Mouse (Mus musculus) bone marrow, adult 2 months (tissue): Measurements from ENCODE around the gene Zfp598. TPM values are rescaled to one million over a fixed set of nuclear protein-coding genes. Genes with fewer than 3 reads are reported as not detected.
A peak's percentile ranks its signal among the peaks of the same experiment; 100 is the strongest.

Experiments
- H3K27ac ChIP-seq: fragments of 200-500 bp; 2 replicates; pipeline ENCODE4 v1.5.1; 2012; ENCODE audit warnings: low read depth, mild to moderate bottlenecking, control low read depth, inconsistent platforms, low read length; ENCODE audit not compliant: control insufficient read depth, poor library complexity, insufficient read depth
- H3K4me1 ChIP-seq: fragments of 200-500 bp; 2 replicates; pipeline ENCODE4 v1.6.1; 2011; ENCODE audit warnings: low read length; ENCODE audit not compliant: control insufficient read depth, insufficient read depth
- H3K4me3 ChIP-seq: fragments of 200-500 bp; replicated peaks from 2 replicates; pipeline ENCODE3; 2011; ENCODE audit warnings: mild to moderate bottlenecking, low read depth, low read length, control low read depth; ENCODE audit not compliant: control insufficient read depth
- CTCF ChIP-seq: fragments of 200-500 bp; IDR thresholded peaks from 2 replicates; pipeline ENCODE4 v1.5.1; 2011; ENCODE audit warnings: low read length, control low read depth; ENCODE audit not compliant: control insufficient read depth, insufficient read depth
- POLR2A ChIP-seq: fragments of 200-500 bp; IDR thresholded peaks from 2 replicates; pipeline ENCODE4 v1.6.1; 2011; ENCODE audit warnings: low read depth, mild to moderate bottlenecking, control low read depth, low read length, borderline replicate concordance; ENCODE audit not compliant: control insufficient read depth
- WGBS: fragments of 180-500 bp; shearing (Covaris S2); methylation state at CpG from one replicate; pipeline ENCODE4 v1.1.7; 2018; 5-methylcytosine and 5-hydroxymethylcytosine counted together
- polyA plus RNA-seq: library from polyadenylated mRNA; stranded (reverse); fragments of >200 nt; gene quantifications from 2 replicates; pipeline ENCODE4 v1.2.4, GENCODE M21; 2011; ENCODE audit warnings: low replicate concordance; ENCODE audit not compliant: missing spikeins, insufficient read depth, insufficient read length

Zfp598 gene
- polyA plus RNA-seq, 1 experiment: 29.3 TPM

- Histone ChIP-seq H3K27ac (no peak overlapping the region), H3K4me3 (no peak overlapping the region), H3K4me1 (no peaks in the 10 kb centered on the region; the same call in 1 of the 2 replicates)
- no peak for TF ChIP-seq CTCF
- no peak for TF ChIP-seq POLR2A
- 83% methylated on average over 2 of the region's 2 CpGs for WGBS
These were observed 30.0 kb downstream of the Zfp598 start for GRCm38 (mm10) chr17:24699473-24699872.

DNA sequence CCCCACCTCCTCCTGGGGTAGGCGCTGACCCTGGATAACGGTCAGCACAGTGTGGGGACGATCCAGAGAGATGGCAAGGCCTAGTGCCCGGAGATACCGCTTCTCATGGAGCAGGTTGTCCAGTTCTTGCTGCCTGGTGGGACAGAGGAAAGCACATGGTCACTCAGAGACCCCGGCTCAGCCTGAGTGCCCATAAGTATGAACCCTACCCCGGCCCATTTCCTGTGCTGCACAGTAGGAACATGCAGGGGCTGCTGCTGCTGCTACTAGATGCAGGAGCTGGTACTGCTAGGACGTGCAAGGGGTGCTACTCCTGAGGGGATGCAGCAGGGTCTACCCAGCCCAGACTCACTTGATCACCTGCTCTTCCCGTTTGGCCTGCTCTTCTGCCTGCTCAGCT, 31.8 kb downstream of the Zfp598 start:
- H3K27ac ChIP-seq: no peak overlapping the region
- no peaks in the 10 kb centered on the region; the same call in 1 of the 2 replicates for H3K4me1 ChIP-seq
- 85% methylated on average over 9 of the region's 9 CpGs for WGBS
- H3K4me3 ChIP-seq: no peak overlapping the region
- TF ChIP-seq POLR2A (no peak), CTCF (no peak)

DNA sequence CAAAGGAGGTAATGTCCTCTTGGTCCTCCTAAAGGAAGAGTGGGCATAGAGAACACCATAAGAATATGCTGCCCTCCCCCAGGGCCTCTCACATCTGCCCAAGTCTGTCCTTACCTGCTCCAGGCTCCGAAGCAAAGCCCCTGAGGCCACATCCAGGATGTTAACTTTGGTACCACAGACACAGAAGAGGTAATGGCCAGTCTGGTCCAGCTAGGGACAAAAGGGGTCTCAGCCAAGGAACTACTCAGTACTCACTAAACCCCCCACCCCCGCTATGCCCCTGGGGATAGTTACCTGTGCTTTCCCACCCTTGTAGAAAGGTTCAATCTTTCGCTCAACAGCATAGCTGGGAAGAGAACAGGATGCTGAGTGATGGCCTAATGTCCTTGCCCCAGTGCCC, 36.3 kb downstream of the Zfp598 start:
- Histone ChIP-seq H3K27ac (no peak overlapping the region), H3K4me1 (no peaks in the 10 kb centered on the region; the same call in 1 of the 2 replicates), H3K4me3 (no peak overlapping the region)
- 92% methylated on average over 3 of the region's 3 CpGs for WGBS
- no peak for TF ChIP-seq CTCF
- TF ChIP-seq POLR2A: no peak

- peak within 1 kb of the TSS; percentile 83 for H3K27ac ChIP-seq
- peak within 1 kb of the TSS; percentile 99 for H3K4me3 ChIP-seq
- TF ChIP-seq POLR2A (peak; percentile 83; the same call in 1 of the 2 replicates), CTCF (no peak)
- WGBS: 3% methylated on average over 32 of the region's 32 CpGs
- no peaks in the 10 kb centered on the region; the same call in 1 of the 2 replicates for H3K4me1 ChIP-seq
These were observed 37.7 kb downstream of the Zfp598 start, which contains the start of gene Tbl3 for GRCm38 (mm10) chr17:24706982-24707800. TSS of gene Tbl3 (minus strand) at chr17:24707660.

DNA sequence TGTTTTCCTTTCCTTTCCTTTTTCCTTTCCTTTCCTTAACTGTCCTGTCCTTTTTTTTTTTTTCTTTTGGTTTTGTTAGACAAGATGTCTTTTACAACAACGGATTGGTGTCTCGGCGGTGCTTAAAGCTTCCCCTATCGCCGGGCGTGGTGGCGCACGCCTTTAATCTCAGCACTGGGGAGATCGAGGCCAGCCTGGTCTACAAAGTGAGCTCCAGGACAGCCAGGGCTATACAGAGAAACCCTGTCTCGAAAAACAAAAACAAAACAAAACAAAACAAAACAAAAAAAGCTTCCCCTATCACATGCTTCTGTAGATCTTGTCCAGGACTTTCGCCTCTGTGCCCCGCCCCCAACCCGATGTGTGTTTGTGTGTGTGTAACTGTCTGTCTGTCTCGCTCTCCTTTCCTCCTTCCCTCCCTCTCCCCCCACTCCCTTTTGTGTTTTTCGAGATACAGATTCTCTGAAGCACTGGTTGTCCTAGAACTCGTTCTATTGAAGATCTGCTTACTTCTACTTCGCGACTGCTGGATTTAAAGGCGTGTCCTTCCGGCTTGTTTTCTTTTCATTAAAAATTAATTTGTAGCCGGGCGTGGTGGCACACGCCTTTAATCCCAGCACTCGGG, 38.4 kb downstream of the Zfp598 start:
- no peak for TF ChIP-seq CTCF
- TF ChIP-seq POLR2A: no peak
- H3K4me3 ChIP-seq: peak overlapping the region; percentile 99
- no peaks in the 10 kb centered on the region; the same call in 1 of the 2 replicates for H3K4me1 ChIP-seq
- WGBS: 1% methylated on average over 24 of the region's 24 CpGs
- H3K27ac ChIP-seq: peak overlapping the region; percentile 83

DNA sequence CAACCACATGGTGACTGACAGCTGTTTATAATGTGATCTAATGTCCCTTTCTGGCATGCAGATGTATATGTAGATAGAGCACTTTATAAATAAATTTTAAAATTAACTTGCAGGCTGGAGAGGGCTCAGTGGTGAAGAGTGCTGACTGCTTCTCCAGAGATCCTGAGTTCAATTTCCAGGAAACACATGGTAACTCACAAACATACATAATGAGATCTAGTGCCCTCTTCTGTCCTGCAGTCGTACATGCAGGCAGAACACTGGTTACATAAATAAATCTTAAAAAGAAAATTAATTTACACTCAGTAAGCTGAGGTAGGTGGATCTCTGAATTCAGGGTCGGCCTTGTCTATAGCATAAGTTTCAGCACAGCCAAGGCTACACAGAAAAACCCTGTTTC, 39.2 kb downstream of the Zfp598 start:
- TF ChIP-seq POLR2A: no peak
- no peak for TF ChIP-seq CTCF
- Histone ChIP-seq H3K4me1 (no peaks in the 10 kb centered on the region; the same call in 1 of the 2 replicates), H3K4me3 (no peak overlapping the region), H3K27ac (no peak overlapping the region)
- WGBS: 19% methylated on average over 2 of the region's 2 CpGs

- TF ChIP-seq POLR2A (no peak), CTCF (no peak)
- no peak overlapping the region for H3K4me3 ChIP-seq
- WGBS: 90% methylated on average over 6 of the region's 6 CpGs
These were observed 46.1 kb downstream of the Zfp598 start for GRCm38 (mm10) chr17:24715556-24715955.

DNA sequence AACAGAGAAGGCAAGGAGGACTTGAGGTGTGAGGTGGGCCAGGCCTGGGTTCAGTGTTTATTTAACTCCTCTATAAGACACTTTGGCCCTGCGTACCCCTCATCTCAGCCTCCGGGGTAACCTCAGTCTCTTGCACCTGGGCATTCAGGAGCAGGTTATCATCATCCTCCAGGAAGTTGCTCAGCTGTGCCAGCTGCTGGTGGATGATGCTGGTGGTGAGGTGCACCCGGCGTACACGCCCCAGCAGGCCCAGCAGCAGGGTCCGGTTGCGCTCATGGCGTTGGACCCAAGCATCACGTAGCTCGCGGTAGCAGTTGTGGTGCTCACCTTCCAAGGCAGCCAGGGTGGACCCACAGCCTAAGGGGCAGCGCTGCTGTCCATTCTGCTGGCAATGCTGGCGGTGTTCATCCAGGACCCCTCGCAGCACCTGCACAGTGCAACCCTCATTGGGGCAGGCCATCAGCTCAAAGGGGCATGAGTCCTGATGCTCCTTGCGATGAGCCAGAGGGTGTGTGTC, 46.7 kb downstream of the Zfp598 start:
- Histone ChIP-seq H3K4me1 (no peaks in the 10 kb centered on the region), H3K27ac (no peak overlapping the region), H3K4me3 (no peak overlapping the region)
- TF ChIP-seq CTCF (no peak), POLR2A (no peak)
- 93% methylated on average over 15 of the region's 15 CpGs for WGBS

More at GRCm38 (mm10) chr17:24715556-24715955, 46.1 kb downstream of the Zfp598 start:
- no peak overlapping the region for H3K27ac ChIP-seq
- no peaks in the 10 kb centered on the region for H3K4me1 ChIP-seq
